Mouse (Mus musculus) forebrain, postnatal 0 days (tissue): ENCODE measurements around the gene Vat1. TPM values are rescaled to one million over a fixed set of nuclear protein-coding genes. Genes with fewer than 3 reads are reported as not detected.
"Not testable (repeated sequence)": the region's sequence is repeated elsewhere in the genome, so short reads cannot be mapped to it uniquely, and the experiment has no call there.

ENCODE experiments used
- ATAC-seq: fragments of 200-750 bp; cut with Nextera tagmentation; 2 replicates; pipeline ENCODE4 v1.8.0; 2017; ENCODE audit warnings: mild to moderate bottlenecking, moderate library complexity
- DNase-seq: peaks from one replicate; pipeline ENCODE4 v3.0.0-alpha.2; 2015
- H3K27ac ChIP-seq: fragments of 300-500 bp; sonication (generic); 2 replicates; pipeline ENCODE4 v1.5.1; 2014; ENCODE audit warnings: low read depth, mild to moderate bottlenecking, antibody characterized with exemption, low read length, moderate library complexity, mixed read lengths
- H3K27me3 ChIP-seq: fragments of 300-500 bp; sonication (generic); 2 replicates; pipeline ENCODE4 v1.6.1; 2014; ENCODE audit warnings: mild to moderate bottlenecking, low read length, mixed read lengths; ENCODE audit not compliant: insufficient read depth
- H3K36me3 ChIP-seq: fragments of 300-500 bp; sonication (generic); 2 replicates; pipeline ENCODE4 v1.6.1; 2014; ENCODE audit warnings: mild to moderate bottlenecking, moderate library complexity; ENCODE audit not compliant: insufficient read depth
- H3K4me1 ChIP-seq: fragments of 300-500 bp; sonication (generic); 2 replicates; pipeline ENCODE4 v1.6.1; 2014; ENCODE audit warnings: antibody characterized with exemption; ENCODE audit not compliant: insufficient read depth
- H3K4me2 ChIP-seq: fragments of 300-500 bp; sonication (generic); 2 replicates; pipeline ENCODE4 v1.6.1; 2014; ENCODE audit warnings: low read depth, mild to moderate bottlenecking, moderate library complexity
- H3K4me3 ChIP-seq: fragments of 300-500 bp; sonication (generic); 2 replicates; pipeline ENCODE4 v1.5.1; 2014; ENCODE audit warnings: low read depth, low read length, mixed read lengths
- H3K9ac ChIP-seq: fragments of 300-500 bp; sonication (generic); 2 replicates; pipeline ENCODE4 v1.6.1; 2014; ENCODE audit warnings: mild to moderate bottlenecking
- H3K9me3 ChIP-seq: fragments of 300-500 bp; sonication (generic); 2 replicates; pipeline ENCODE4 v1.6.1; 2016; ENCODE audit warnings: low read length
- CTCF ChIP-seq: sonication (generic); IDR thresholded peaks from 2 replicates; pipeline ENCODE4 v1.5.1; 2016; ENCODE audit warnings: antibody characterized with exemption, control low read depth, low read depth
- WGBS: fragments of 180-500 bp; shearing (Covaris S2); extraction: QIAGEN DNeasy Blood & Tissue Kit; methylation state at CpG from one replicate; pipeline ENCODE4 v1.1.7; 2014; 5-methylcytosine and 5-hydroxymethylcytosine counted together
- polyA plus RNA-seq: library from polyadenylated mRNA; unstranded; fragments of >200 nt; fragmentation: Nextera tagmentation; extraction: Ambion mirVana; gene quantifications from 2 replicates; pipeline ENCODE4 v1.2.1, GENCODE M21; 2015
- total RNA-seq: library from RNA; depleted of rRNA; stranded (reverse); fragments of >200 nt; gene quantifications from 2 replicates; pipeline ENCODE4 v1.2.3, GENCODE M21; 2014

The Vat1 gene
- total and polyA plus RNA-seq, 2 experiments from 2014 or later, result 92.7 to 174 TPM

DNA sequence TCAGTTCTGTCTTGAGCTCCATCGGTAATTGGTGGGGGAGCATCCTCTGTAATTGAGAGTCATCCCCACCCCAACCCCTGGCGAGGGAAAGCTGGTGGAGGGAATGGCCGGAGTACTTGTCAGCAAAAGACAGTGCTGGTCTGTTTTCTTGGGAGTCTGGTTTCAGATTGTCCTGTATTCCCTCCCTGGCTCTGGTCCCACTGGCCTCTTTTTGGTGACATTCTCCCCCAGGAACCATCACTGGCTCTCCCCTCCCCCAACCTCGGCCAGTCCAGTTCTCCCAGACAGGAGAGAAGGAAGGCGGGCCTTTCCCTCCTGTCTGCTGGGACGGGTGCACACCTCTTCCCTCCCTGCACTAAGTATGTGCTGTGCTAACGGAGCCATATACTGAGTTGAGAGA lies 6.3 kb upstream of the Vat1 start:
- DNase-seq (no peak), ATAC-seq (no peak)
- H3K4me2 ChIP-seq, result no peak overlapping the region

GRCm38 (mm10) chr11:101471926-101472325 lies 5.9 kb upstream of the Vat1 start:
- H3K4me3 ChIP-seq, result no peak overlapping the region
- no peak overlapping the region for H3K27ac ChIP-seq
- DNase-seq, result no peak
- no peak for ATAC-seq
- 60% methylated on average over 3 of the region's 3 CpGs for WGBS
- TF ChIP-seq CTCF, result no peak
- H3K9me3 ChIP-seq, result no peaks in the 10 kb centered on the region
- H3K9ac ChIP-seq, result no peak overlapping the region
- no peak overlapping the region for H3K4me2 ChIP-seq
- no peaks in the 10 kb centered on the region for H3K27me3 ChIP-seq
- peaks cover 16% of the 10 kb centered on the region for H3K36me3 ChIP-seq
- H3K4me1 ChIP-seq, result no peaks in the 10 kb centered on the region

More for the DNA sequence above, 6.3 kb upstream of the Vat1 start:
- H3K4me3 ChIP-seq, result no peak overlapping the region
- 57% methylated on average over 7 of the region's 7 CpGs for WGBS
- H3K27me3 ChIP-seq, result no peaks in the 10 kb centered on the region
- peaks cover 3% of the 10 kb centered on the region; the same call in 1 of the 2 replicates for H3K4me1 ChIP-seq
- TF ChIP-seq CTCF, result no peak
- peaks cover 16% of the 10 kb centered on the region for H3K36me3 ChIP-seq
- H3K9me3 ChIP-seq, result no peaks in the 10 kb centered on the region
- H3K27ac ChIP-seq, result no peak overlapping the region
- no peak overlapping the region for H3K9ac ChIP-seq

GRCm38 (mm10) chr11:101470206-101470605 lies 4.2 kb upstream of the Vat1 start:
- Histone ChIP-seq H3K4me1 (no peaks in the 10 kb centered on the region), H3K4me2 (no peak overlapping the region), H3K9me3 (no peaks in the 10 kb centered on the region), H3K27me3 (no peaks in the 10 kb centered on the region), H3K4me3 (no peak overlapping the region), H3K36me3 (peaks cover 16% of the 10 kb centered on the region), H3K9ac (no peak overlapping the region), H3K27ac (no peak overlapping the region)
- ATAC-seq (no peak), DNase-seq (no peak)
- no peak for TF ChIP-seq CTCF
- 15% methylated on average over 7 of the region's 7 CpGs for WGBS

DNA sequence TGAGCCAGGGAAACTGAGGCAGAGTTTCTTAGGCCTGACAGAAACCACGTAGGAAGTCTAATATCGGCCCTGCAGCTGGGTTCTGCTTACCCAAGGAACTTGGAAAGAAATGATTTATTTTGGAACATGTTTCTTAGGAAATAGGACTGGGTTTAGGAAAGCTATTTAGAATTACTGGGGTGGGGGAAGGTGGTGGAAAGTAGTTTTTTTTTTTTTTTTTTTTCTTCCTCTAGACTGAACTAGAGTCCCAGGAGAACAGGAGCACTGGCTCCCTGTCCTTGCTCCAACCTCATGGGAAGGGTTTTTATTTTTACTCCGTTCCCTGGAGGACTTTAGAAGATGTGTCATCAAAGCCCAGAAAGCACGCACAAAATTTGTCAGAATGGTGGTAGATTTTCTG lies 3.1 kb upstream of the Vat1 start:
- Histone ChIP-seq H3K4me1 (peaks cover 7% of the 10 kb centered on the region), H3K4me2 (peak overlapping the region; percentile 85), H3K9ac (no peak overlapping the region), H3K27ac (no peak overlapping the region), H3K4me3 (peak overlapping the region; percentile 70), H3K36me3 (peaks cover 16% of the 10 kb centered on the region), H3K9me3 (no peaks in the 10 kb centered on the region), H3K27me3 (no peaks in the 10 kb centered on the region)
- no peak for TF ChIP-seq CTCF
- 62% methylated on average over 4 of the region's 4 CpGs for WGBS
- no peak for DNase-seq
- ATAC-seq, result no peak

DNA sequence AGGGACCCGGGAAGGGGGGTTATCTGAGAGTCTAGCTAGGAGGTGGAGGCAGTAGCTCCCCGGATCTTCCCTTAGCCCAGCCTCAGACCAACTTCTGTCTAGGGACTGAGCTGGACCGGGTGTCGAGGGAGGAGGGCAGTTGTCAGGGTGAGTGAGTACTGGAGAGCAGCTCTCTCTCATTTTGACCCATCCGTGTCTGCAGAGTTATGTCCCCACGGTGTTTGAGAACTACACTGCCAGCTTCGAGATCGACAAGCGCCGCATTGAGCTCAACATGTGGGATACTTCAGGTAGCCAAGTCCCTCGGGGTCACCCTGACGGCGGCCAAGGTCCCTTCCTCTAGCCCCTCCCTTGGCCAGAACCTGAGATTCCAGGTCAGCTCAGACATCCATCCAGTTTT lies 2.7 kb upstream of the Vat1 start:
- WGBS, result 3% methylated on average over 13 of the region's 13 CpGs
- H3K27ac ChIP-seq, result peak overlapping the region; percentile 78; the same call in 1 of the 2 replicates
- H3K36me3 ChIP-seq, result peaks cover 16% of the 10 kb centered on the region
- TF ChIP-seq CTCF, result no peak
- H3K4me3 ChIP-seq, result peak overlapping the region; percentile 70
- H3K4me1 ChIP-seq, result peaks cover 11% of the 10 kb centered on the region
- H3K9me3 ChIP-seq, result no peaks in the 10 kb centered on the region
- no peaks in the 10 kb centered on the region for H3K27me3 ChIP-seq
- ATAC-seq (no peak), DNase-seq (no peak)
- peak overlapping the region; percentile 74 for H3K9ac ChIP-seq
- peak overlapping the region; percentile 85 for H3K4me2 ChIP-seq

DNA sequence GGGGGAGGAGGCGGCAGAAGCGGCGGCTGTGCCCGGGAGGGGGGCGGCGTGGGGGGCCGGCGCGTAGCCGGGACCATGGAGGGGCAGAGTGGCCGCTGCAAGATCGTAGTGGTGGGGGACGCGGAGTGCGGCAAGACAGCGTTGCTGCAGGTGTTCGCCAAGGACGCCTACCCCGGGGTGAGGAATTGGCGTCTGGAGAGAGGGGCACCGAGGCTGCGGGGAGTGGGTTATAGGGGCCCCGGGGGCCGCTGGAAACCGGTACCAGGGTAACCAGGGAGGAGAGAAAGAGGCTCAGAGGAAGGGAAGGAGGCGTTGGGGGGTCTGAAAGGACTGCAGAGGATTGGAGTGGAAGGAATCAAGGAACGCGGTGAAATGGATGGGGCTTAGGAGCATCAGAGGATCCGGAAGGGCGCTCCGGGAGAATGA lies 2.2 kb upstream of the Vat1 start:
- Histone ChIP-seq H3K27me3 (no peaks in the 10 kb centered on the region), H3K9ac (peak overlapping the region; percentile 74), H3K4me1 (peaks cover 14% of the 10 kb centered on the region), H3K27ac (peak overlapping the region; percentile 78), H3K9me3 (no peaks in the 10 kb centered on the region), H3K36me3 (peaks cover 16% of the 10 kb centered on the region), H3K4me3 (peak overlapping the region; percentile 70), H3K4me2 (peak overlapping the region; percentile 85)
- DNase-seq (peak; percentile 53), ATAC-seq (peak; percentile 21)
- TF ChIP-seq CTCF, result no peak
- WGBS, result under 1% methylated on average over 26 of the region's 31 CpGs

DNA sequence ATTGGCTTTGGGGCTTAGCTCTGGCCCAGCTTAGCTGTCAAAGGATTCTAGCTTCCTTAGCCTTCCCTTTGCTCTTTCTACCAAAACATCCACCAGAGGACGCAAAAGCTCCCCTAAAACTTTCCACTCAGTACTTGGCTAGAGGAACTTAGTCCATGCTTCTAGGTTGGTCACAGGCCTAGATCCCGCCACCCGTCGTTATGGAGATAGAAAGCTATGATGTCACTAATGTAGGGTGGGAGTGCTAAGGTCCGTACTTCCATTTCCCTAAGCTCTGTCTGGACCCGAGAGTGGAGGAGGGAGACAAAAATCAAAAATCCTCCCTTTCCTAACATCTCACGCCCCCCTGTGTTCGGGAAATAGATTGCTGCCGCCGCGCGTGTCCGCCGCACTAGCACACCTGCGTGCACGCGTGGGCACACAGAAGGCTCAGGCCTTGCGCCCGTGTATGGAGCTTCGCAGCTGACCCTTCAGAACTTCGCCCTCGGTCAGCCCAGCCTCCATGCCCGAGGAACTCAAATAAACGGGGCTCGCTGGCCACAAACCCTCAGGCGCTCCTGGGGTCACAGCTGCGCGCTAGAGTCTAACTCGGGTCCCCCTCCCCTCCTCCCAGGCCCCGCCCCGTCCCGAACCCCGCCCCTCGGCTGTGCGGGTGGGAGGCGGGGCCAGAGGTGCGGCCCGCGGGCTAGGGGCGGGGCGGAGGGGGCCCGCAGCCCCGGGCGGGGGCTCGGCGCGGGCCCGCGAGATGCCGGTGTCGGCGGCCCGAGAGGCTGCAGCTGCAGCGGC lies 1.6 kb upstream of the Vat1 start:
- ATAC-seq, result peak; percentile 66
- Histone ChIP-seq H3K4me3 (peak overlapping the region; percentile 70), H3K9me3 (no peaks in the 10 kb centered on the region), H3K4me1 (peaks cover 14% of the 10 kb centered on the region), H3K4me2 (peak overlapping the region; percentile 85), H3K9ac (peak overlapping the region; percentile 74), H3K27ac (peak overlapping the region; percentile 78), H3K27me3 (no peaks in the 10 kb centered on the region), H3K36me3 (peaks cover 16% of the 10 kb centered on the region)
- peak; percentile 71 for TF ChIP-seq CTCF
- peak; percentile 83 for DNase-seq
- WGBS, result 2% methylated on average over 54 of the region's 54 CpGs

- H3K9me3 ChIP-seq, DNase-seq, H3K27ac ChIP-seq, H3K9ac ChIP-seq, ATAC-seq, H3K27me3 ChIP-seq: not testable (repeated sequence)
- peaks cover 14% of the 10 kb centered on the region for H3K4me1 ChIP-seq
- peak overlapping the region; percentile 85 for H3K4me2 ChIP-seq
- WGBS, result 53% methylated on average over 5 of the region's 5 CpGs
- H3K4me3 ChIP-seq, result peak overlapping the region; percentile 78
- peaks cover 20% of the 10 kb centered on the region for H3K36me3 ChIP-seq
Measured at GRCm38 (mm10) chr11:101466552-101466950, 521 bp upstream of the Vat1 start.
